Comparison of ENCODE assay signal across 11 mouse cellular contexts in the genomic region with DNA sequence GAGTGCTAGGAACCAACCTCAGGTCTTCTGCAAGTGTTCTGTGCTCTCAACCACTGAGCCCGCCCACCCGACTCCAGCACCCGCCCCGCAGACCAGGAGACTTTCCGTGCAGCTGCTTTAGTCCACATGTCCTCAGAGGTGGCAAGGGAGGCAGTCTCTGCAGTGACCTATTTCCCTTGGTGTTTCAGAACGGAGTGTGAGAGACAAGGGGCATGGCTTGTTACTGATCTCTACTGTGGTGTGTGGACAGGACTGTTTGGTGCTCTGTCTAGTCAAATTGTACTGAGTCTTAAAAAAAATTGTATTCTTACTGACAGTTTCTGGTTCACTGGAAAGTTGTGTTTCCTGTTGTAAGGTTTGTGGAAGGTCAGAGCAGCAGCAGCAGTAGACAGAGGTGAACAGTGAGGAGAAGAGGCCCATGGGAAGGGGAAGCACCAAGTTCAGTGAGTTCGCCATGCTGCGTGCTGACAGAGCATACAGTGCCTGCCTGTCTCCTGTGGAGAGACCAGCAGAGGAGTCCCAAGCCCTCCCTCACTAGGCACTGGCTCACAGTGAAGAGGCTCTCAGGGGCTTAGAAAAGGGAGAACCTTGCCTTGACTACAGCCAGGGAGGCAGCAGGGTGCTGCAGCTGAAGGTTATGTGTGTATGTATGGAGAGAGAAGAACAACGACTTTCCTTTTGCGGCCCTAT. TPM values are rescaled to one million over a fixed set of nuclear protein-coding genes. Genes with fewer than 3 reads are reported as not detected.
DNase-seq lines count a peak whose midpoint lies in the region; ATAC-seq and TF ChIP-seq lines count a peak whose summit lies in the region.
"Had no signal": no experiment of that assay in that cellular context is flagged by ENCODE, and none has a peak within 500 bp of the region (broad histone marks: within the 10 kb centered on the region; RNA-seq: fewer than 3 reads in every experiment).

No protein-coding gene starts in this region.

- H3K9ac ChIP-seq in heart, embryonic 13.5 days, result peak overlapping the region; percentile 65
- no peak overlapping the region for H3K9ac ChIP-seq in heart, adult 2 months (ENCODE audit: low read depth, low read length)
- H3K9ac ChIP-seq: limb, embryonic 15.5 days; stomach, embryonic 15.5 days had no signal

- no peak for TF ChIP-seq EP300 in heart, adult 2 months (IDR thresholded peaks at IDR 0.05; ENCODE audit: insufficient read depth, low read depth, low read length)

- peaks cover 9% of the 10 kb centered on the region for H3K79me2 ChIP-seq in heart, adult 2 months (replicated peaks; ENCODE audit: control insufficient read depth, insufficient read depth, low read length)

- 43% methylated on average over 10 of the region's 10 CpGs for WGBS in heart, embryonic 13.5 days
- WGBS in heart, adult 2 months, result 46% methylated on average over 10 of the region's 10 CpGs

- TF ChIP-seq POLR2A in heart, adult 2 months (IDR thresholded peaks at IDR 0.05; ENCODE audit: insufficient read depth, low read depth, low read length), result no peak

- no peaks in the 10 kb centered on the region for H3K27me3 ChIP-seq in heart, embryonic 13.5 days (replicated peaks)
- no peaks in the 10 kb centered on the region for H3K27me3 ChIP-seq in heart, adult 2 months (ENCODE audit: control insufficient read depth, insufficient read depth, low read length)
- H3K27me3 ChIP-seq: limb, embryonic 15.5 days; stomach, embryonic 15.5 days had no signal

- H3K9me3 ChIP-seq in heart, embryonic 13.5 days, result peaks cover 5% of the 10 kb centered on the region; the same call in 1 of the 2 replicates
- H3K9me3 ChIP-seq: limb, embryonic 15.5 days; stomach, embryonic 15.5 days had no signal

- ATAC-seq in heart, embryonic 13.5 days (ENCODE audit: extremely low read depth, insufficient number of reproducible peaks, low FRiP score, low TSS enrichment), result no peak
- ATAC-seq in hematopoietic stem cell, adult 5-6 weeks (replicated peaks in 1 of 2; ENCODE audit: insufficient read depth in 1 of 2, low FRiP score in 2 of 2, low TSS enrichment in 1 of 2, low read depth in 1 of 2, poor library complexity in 2 of 2, severe bottlenecking in 2 of 2), result peak; percentile 66 to 70
- ATAC-seq in neutrophil, adult 5-6 weeks (ENCODE audit: extremely low read depth, insufficient number of reproducible peaks, low FRiP score, poor library complexity, severe bottlenecking), result peak; percentile 82

- peaks cover 48% of the 10 kb centered on the region for H3K4me1 ChIP-seq in heart, embryonic 13.5 days
- H3K4me1 ChIP-seq in heart, adult 2 months (ENCODE audit: control insufficient read depth, insufficient read depth, low read length), result peaks cover 13% of the 10 kb centered on the region

- peak overlapping the region; percentile 70 for H3K27ac ChIP-seq in heart, embryonic 13.5 days (replicated peaks)
- H3K27ac ChIP-seq in heart, adult 2 months, result no peak overlapping the region
- H3K27ac ChIP-seq: limb, embryonic 15.5 days; stomach, embryonic 15.5 days had no signal

- peaks cover 6% of the 10 kb centered on the region for H3K36me3 ChIP-seq in heart, embryonic 13.5 days
- H3K36me3 ChIP-seq in heart, adult 2 months (ENCODE audit: control insufficient read depth, insufficient read depth, low read length), result no peaks in the 10 kb centered on the region
- H3K36me3 ChIP-seq: limb, embryonic 15.5 days; stomach, embryonic 15.5 days had no signal

- DNase-seq in heart, adult 2 months, result no peak
- peak; percentile 76 for DNase-seq in CD4-positive helper T cell, adult 2 months (ENCODE audit: low read depth, low spot score)
- no peak for DNase-seq in adipocyte (ENCODE audit: low spot score)
- no peak for DNase-seq in left cerebral cortex, adult 18-20 months (ENCODE audit: low spot score in 2 of 2)
- DNase-seq in frontal cortex, postnatal 14 days (ENCODE audit: low spot score in 2 of 2), result no peak
- DNase-seq: cerebellum, adult 11 months had no signal

- TF ChIP-seq CTCF in heart, adult 2 months (IDR thresholded peaks at IDR 0.05), result no peak

- intact Hi-C loops in heart, adult 2 months (cut with DNase I), result no loop called here

- no peak overlapping the region for H3K4me3 ChIP-seq in heart, embryonic 13.5 days
- no peak overlapping the region for H3K4me3 ChIP-seq in heart, adult 2 months
- H3K4me3 ChIP-seq: limb, embryonic 15.5 days; stomach, embryonic 15.5 days had no signal

- peak overlapping the region; percentile 24 for H3K4me2 ChIP-seq in heart, embryonic 13.5 days
- H3K4me2 ChIP-seq: limb, embryonic 15.5 days; stomach, embryonic 15.5 days had no signal

RNA-seq across cellular contexts. Expression of a gene that starts 44.1 kb away (rescaled TPM):
- polyA plus RNA-seq in heart, embryonic 13.5 days (2015; fragmentation: Nextera tagmentation; extraction: Ambion mirVana), result 8.3 and 8.5 TPM in 2 replicates
- 10 to 100 TPM; 22.1 to 23.2 TPM for total RNA-seq in heart, adult 2 months (2021)
- polyA plus RNA-seq in heart, adult 2 months (2012; rRNA removed), result 16.8 and 21.1 TPM in 2 replicates
- total RNA-seq in hematopoietic stem cell, adult 5-6 weeks (2017), result 14.1 and 23.1 TPM in 2 replicates
- total RNA-seq in neutrophil, adult 5-6 weeks (2017), result 28.6 and 30.8 TPM in 2 replicates
- total RNA-seq in left cerebral cortex, adult 18-20 months (2021), result 10 to 100 TPM; 69.0 to 78.6 TPM
